Comparison of ENCODE assay signal across 24 mouse cellular contexts in genomic region chr10:22631956-22632355, GRCm38 (mm10). TPM values are rescaled to one million over a fixed set of nuclear protein-coding genes. Genes with fewer than 3 reads are reported as not detected.
DNase-seq lines count a peak whose midpoint lies in the region; ATAC-seq lines count a peak whose summit lies in the region.
"Had no signal": no experiment of that assay in that cellular context is flagged by ENCODE, and none has a peak within 500 bp of the region (broad histone marks: within the 10 kb centered on the region; RNA-seq: fewer than 3 reads in every experiment).

No protein-coding gene starts in this region.

- ATAC-seq in frontal cortex, adult (ENCODE audit: low TSS enrichment), result peak; percentile 91
- no peak for ATAC-seq in intestine, embryonic 14.5 days (replicated peaks; ENCODE audit: low FRiP score, low TSS enrichment, low read depth)
- ATAC-seq in intestine, embryonic 16.5 days, result no peak
- ATAC-seq: activated CD4-positive, CD25-positive, alpha-beta regulatory T cell, adult 4 months; forebrain, embryonic 15.5 days; hindbrain, postnatal 0 days; intestine, embryonic 15.5 days; Patski had no signal

- H3K4me3 ChIP-seq in intestine, embryonic 14.5 days (ENCODE audit: low read depth, low read length), result no peak overlapping the region
- no peak overlapping the region for H3K4me3 ChIP-seq in intestine, embryonic 16.5 days (ENCODE audit: low read length)
- H3K4me3 ChIP-seq: embryonic facial prominence, embryonic 15.5 days; erythroblast, embryonic 14.5 days; forebrain, embryonic 15.5 days; heart, embryonic 13.5 days; hindbrain, embryonic 12.5 days; intestine, embryonic 15.5 days had no signal

- H3K4me2 ChIP-seq in intestine, embryonic 14.5 days (ENCODE audit: low read length), result no peak overlapping the region
- H3K4me2 ChIP-seq in intestine, embryonic 16.5 days (ENCODE audit: low read depth, low read length), result no peak overlapping the region
- H3K4me2 ChIP-seq: embryonic facial prominence, embryonic 15.5 days; forebrain, embryonic 15.5 days; heart, embryonic 13.5 days; hindbrain, embryonic 12.5 days; intestine, embryonic 15.5 days had no signal

- H3K4me1 ChIP-seq in intestine, embryonic 14.5 days (replicated peaks; ENCODE audit: control insufficient read depth, insufficient read depth, low read length), result no peaks in the 10 kb centered on the region
- H3K4me1 ChIP-seq in intestine, embryonic 16.5 days (ENCODE audit: control insufficient read depth, insufficient read depth, low read length), result no peaks in the 10 kb centered on the region
- H3K4me1 ChIP-seq: forebrain, embryonic 15.5 days; heart, embryonic 13.5 days; intestine, embryonic 15.5 days had no signal

- H3K36me3 ChIP-seq in intestine, embryonic 14.5 days (ENCODE audit: control insufficient read depth, insufficient read depth, low read length), result no peaks in the 10 kb centered on the region
- no peaks in the 10 kb centered on the region for H3K36me3 ChIP-seq in intestine, embryonic 16.5 days (ENCODE audit: control insufficient read depth, insufficient read depth, low read length)
- H3K36me3 ChIP-seq: embryonic facial prominence, embryonic 15.5 days; forebrain, embryonic 15.5 days; heart, embryonic 13.5 days; hindbrain, embryonic 12.5 days; intestine, embryonic 15.5 days had no signal

- H3K9ac ChIP-seq in intestine, embryonic 14.5 days (ENCODE audit: low read length), result no peak overlapping the region
- no peak overlapping the region for H3K9ac ChIP-seq in intestine, embryonic 16.5 days (ENCODE audit: low read depth, low read length)
- H3K9ac ChIP-seq: embryonic facial prominence, embryonic 15.5 days; forebrain, embryonic 15.5 days; heart, embryonic 13.5 days; hindbrain, embryonic 12.5 days; intestine, embryonic 15.5 days had no signal

- H3K27me3 ChIP-seq in intestine, embryonic 14.5 days (replicated peaks; ENCODE audit: control insufficient read depth, insufficient read depth, low read length), result no peaks in the 10 kb centered on the region
- no peaks in the 10 kb centered on the region for H3K27me3 ChIP-seq in intestine, embryonic 16.5 days (replicated peaks; ENCODE audit: control insufficient read depth, insufficient read depth, low read length)
- H3K27me3 ChIP-seq: embryonic facial prominence, embryonic 15.5 days; forebrain, embryonic 15.5 days; heart, embryonic 13.5 days; hindbrain, embryonic 12.5 days; intestine, embryonic 15.5 days had no signal

- DNase-seq in frontal cortex, postnatal 10 days (ENCODE audit: low spot score in 2 of 2), result no peak
- DNase-seq in intestine, embryonic 14.5 days (ENCODE audit: low spot score), result peak; percentile 49
- DNase-seq in right cerebral cortex, adult 18-20 months, result peak; percentile 68
- DNase-seq in right cerebral cortex, postnatal 4 days, result no peak
- DNase-seq in brain, adult 2 months (ENCODE audit: low read depth, low spot score), result peak; percentile 77
- no peak for DNase-seq in spleen, postnatal 4 days (ENCODE audit: low spot score in 2 of 2)
- DNase-seq: adrenal gland, postnatal 14 days; cerebellum, adult 18-20 months; cerebellum, adult 9-11 months; cerebellum, postnatal 36 days; gastrocnemius, postnatal 14 days; heart, postnatal 4 days had no signal

- no peaks in the 10 kb centered on the region for H3K9me3 ChIP-seq in intestine, embryonic 14.5 days (ENCODE audit: control insufficient read depth, low read length)
- no peaks in the 10 kb centered on the region for H3K9me3 ChIP-seq in intestine, embryonic 16.5 days (ENCODE audit: control insufficient read depth, low read length)
- H3K9me3 ChIP-seq: embryonic facial prominence, embryonic 15.5 days; forebrain, embryonic 15.5 days; heart, embryonic 13.5 days; hindbrain, embryonic 12.5 days; intestine, embryonic 15.5 days had no signal

- no peak overlapping the region for H3K27ac ChIP-seq in intestine, embryonic 14.5 days (ENCODE audit: low read depth)
- no peak overlapping the region for H3K27ac ChIP-seq in intestine, embryonic 16.5 days (ENCODE audit: low read length)
- H3K27ac ChIP-seq: embryonic facial prominence, embryonic 15.5 days; forebrain, embryonic 15.5 days; heart, embryonic 13.5 days; hindbrain, embryonic 12.5 days; hindbrain, postnatal 0 days; intestine, embryonic 15.5 days had no signal

- 75% methylated on average over 4 of the region's 4 CpGs for WGBS in intestine, embryonic 14.5 days
- 77% methylated on average over 4 of the region's 4 CpGs for WGBS in intestine, embryonic 16.5 days

RNA-seq across cellular contexts. Expression of gene Slc2a12, which starts 12.9 kb away (rescaled TPM):
- 0.43 and 0.53 TPM in 2 replicates for polyA plus RNA-seq in intestine, embryonic 14.5 days (2014; fragmentation: Nextera tagmentation; extraction: Ambion mirVana)
- polyA plus RNA-seq in intestine, embryonic 16.5 days (2015; fragmentation: Nextera tagmentation; extraction: Ambion mirVana), result 0.38 TPM in 2 replicates
- polyA plus RNA-seq: activated CD4-positive, CD25-positive, alpha-beta regulatory T cell, adult 4 months; C2C12; erythroblast, embryonic 14.5 days; Patski had no signal

Comparison
In these comparisons a context has a peak if more than half of its experiments do, and no peak if none do; other contexts are left out.
1. DNase-seq: peak in intestine, embryonic 14.5 days (single experiment), right cerebral cortex, adult 18-20 months (single experiment) and brain, adult 2 months (single experiment); none in frontal cortex, postnatal 10 days (0 of 2), right cerebral cortex, postnatal 4 days (single experiment) and spleen, postnatal 4 days (0 of 2).